Mouse (Mus musculus): ENCODE data around the gene Stk32c. TPM values are rescaled to one million over a fixed set of nuclear protein-coding genes. Genes with fewer than 3 reads are reported as not detected.

The Stk32c gene
- polyA plus RNA-seq, 1 experiment from 2014 or later = 0.22 TPM

DNA sequence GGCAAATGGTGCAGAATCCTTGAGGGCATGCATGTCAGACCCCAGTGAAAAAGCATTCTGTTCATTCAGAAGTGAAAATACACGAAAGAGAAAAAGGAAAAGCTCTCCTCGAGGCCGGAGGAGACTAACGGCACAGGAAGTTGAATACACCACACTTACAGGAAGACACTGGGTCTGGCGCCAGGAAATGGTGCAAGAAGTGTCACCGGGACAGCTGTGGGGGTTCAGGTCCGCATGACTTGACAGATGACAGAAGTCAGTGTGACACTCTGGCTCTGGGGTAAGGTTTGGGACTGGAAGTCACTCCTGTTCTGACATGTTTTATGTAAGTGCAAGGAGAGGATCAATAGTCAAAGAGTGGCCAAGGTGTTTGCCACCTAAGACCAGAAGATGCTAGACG is 11.6 kb upstream of the Stk32c start:
- ATAC-seq (ENCODE audit: insufficient number of reproducible peaks, insufficient read depth, low FRiP score, low TSS enrichment, low read depth) = no peak
- Histone ChIP-seq H3K27me3 (no peaks in the 10 kb centered on the region), H3K4me2 (no peak overlapping the region), H3K27ac (no peak overlapping the region), H3K4me1 (peaks cover 7% of the 10 kb centered on the region; the same call in 1 of the 2 replicates), H3K36me3 (no peaks in the 10 kb centered on the region), H3K4me3 (no peak overlapping the region), H3K9me3 (no peaks in the 10 kb centered on the region), H3K9ac (no peak overlapping the region)
- WGBS = 59% methylated on average over 8 of the region's 8 CpGs

DNA sequence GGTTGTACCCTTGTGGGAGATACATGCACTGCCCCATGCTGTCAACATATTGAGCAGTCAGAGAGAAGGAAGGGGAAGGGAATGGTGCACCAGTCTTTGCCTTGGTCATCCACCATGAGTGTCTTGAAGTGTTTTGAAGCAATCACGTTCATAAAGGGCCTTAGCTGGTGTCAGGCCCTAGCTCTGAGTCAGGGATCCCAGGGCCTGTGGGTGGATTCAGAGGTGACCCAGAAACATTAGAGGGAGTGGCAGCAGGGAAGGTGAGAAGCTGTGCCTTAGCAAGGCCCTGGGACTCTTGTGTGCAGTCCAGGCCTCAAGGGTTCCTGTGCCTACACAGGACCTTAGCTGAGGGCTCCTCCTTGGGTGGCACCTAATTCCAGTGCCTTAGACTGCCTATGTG is 11.0 kb upstream of the Stk32c start:
- ATAC-seq (ENCODE audit: insufficient number of reproducible peaks, insufficient read depth, low FRiP score, low TSS enrichment, low read depth) = no peak
- 76% methylated on average over 1 of the region's 1 CpGs for WGBS

DNA sequence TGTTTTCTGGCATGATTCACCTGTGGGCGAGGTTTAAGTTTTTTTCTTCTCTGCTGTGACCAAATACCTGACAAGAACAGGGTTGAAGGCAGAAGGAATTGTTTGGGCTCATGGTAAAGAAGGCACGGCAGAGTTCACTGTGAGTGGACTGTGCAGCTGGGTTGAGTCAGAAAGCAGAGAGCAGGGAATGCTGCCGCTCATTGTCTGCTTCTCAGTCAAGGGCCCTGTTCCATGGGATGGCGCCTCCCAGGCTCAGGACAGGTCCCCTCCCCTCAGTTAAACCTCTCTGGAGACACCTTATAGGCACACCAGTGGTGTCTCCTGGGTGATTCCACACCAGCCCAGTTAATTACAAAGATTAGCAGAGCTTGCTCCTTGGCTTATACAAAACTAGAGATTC is 9.2 kb upstream of the Stk32c start:
- H3K27me3 ChIP-seq = no peaks in the 10 kb centered on the region
- H3K4me3 ChIP-seq = no peak overlapping the region
- no peak overlapping the region for H3K27ac ChIP-seq
- H3K9me3 ChIP-seq = no peaks in the 10 kb centered on the region
- no peak overlapping the region for H3K9ac ChIP-seq
- 63% methylated on average over 4 of the region's 4 CpGs for WGBS
- no peak overlapping the region for H3K4me2 ChIP-seq
- no peaks in the 10 kb centered on the region for H3K36me3 ChIP-seq
- ATAC-seq (ENCODE audit: insufficient number of reproducible peaks, insufficient read depth, low FRiP score, low TSS enrichment, low read depth) = no peak
- H3K4me1 ChIP-seq = peaks cover 11% of the 10 kb centered on the region; the same call in 1 of the 2 replicates

More for the DNA sequence above, 11.0 kb upstream of the Stk32c start:
- H3K4me2 ChIP-seq = no peak overlapping the region
- H3K27me3 ChIP-seq = no peaks in the 10 kb centered on the region
- H3K27ac ChIP-seq = no peak overlapping the region
- peaks cover 7% of the 10 kb centered on the region; the same call in 1 of the 2 replicates for H3K4me1 ChIP-seq
- no peaks in the 10 kb centered on the region for H3K9me3 ChIP-seq
- no peak overlapping the region for H3K9ac ChIP-seq
- H3K4me3 ChIP-seq = no peak overlapping the region
- H3K36me3 ChIP-seq = no peaks in the 10 kb centered on the region

DNA sequence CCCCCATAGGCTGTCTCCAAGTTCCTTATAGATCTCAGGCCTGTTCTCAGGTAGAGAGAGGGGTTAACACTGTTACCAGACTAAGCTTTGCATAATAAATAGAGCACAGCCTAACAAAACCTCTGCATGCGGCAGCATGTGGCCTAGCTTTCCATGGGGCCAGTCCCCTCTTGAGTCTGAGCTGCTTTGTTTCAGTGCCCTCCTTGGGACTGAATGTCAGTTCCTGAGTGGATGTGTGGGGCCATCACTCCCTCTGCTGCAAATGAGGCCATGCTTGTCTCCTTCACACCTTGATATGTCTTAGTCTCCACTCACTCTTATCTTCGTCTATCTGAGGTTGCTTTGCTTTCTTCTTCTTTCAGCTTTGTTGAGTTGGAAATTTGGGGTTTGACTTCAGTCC is 8.7 kb upstream of the Stk32c start:
- Histone ChIP-seq H3K9me3 (no peaks in the 10 kb centered on the region), H3K36me3 (no peaks in the 10 kb centered on the region), H3K27ac (no peak overlapping the region), H3K4me3 (no peak overlapping the region), H3K4me2 (no peak overlapping the region), H3K4me1 (peaks cover 11% of the 10 kb centered on the region; the same call in 1 of the 2 replicates), H3K27me3 (no peaks in the 10 kb centered on the region), H3K9ac (no peak overlapping the region)
- WGBS = 85% methylated on average over 2 of the region's 2 CpGs
- no peak for ATAC-seq (ENCODE audit: insufficient number of reproducible peaks, insufficient read depth, low FRiP score, low TSS enrichment, low read depth)

DNA sequence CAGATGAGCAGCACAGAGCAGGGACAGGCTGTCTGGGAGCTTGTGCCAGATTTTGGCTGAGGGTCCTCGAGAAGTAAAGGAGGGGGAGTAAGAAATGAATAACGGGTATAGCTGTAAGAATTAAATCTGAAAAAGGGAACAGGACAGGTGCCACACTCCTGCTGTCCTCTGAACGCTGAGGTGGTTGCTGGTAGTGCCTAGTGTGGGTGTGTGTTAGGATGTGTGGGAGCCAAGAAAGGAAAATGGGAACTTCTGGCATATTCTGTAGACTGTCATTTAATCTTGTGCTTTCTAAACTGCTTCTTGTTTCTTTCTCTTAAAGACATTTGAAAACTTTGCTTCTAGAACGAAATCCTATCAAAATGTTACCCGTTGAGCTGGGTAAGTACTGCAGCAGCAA is 8.0 kb upstream of the Stk32c start:
- Histone ChIP-seq H3K36me3 (no peaks in the 10 kb centered on the region), H3K4me3 (no peak overlapping the region), H3K27ac (no peak overlapping the region), H3K9ac (no peak overlapping the region), H3K4me2 (no peak overlapping the region), H3K27me3 (no peaks in the 10 kb centered on the region), H3K9me3 (no peaks in the 10 kb centered on the region), H3K4me1 (peaks cover 11% of the 10 kb centered on the region; the same call in 1 of the 2 replicates)
- 83% methylated on average over 5 of the region's 5 CpGs for WGBS
- ATAC-seq (ENCODE audit: insufficient number of reproducible peaks, insufficient read depth, low FRiP score, low TSS enrichment, low read depth) = no peak

DNA sequence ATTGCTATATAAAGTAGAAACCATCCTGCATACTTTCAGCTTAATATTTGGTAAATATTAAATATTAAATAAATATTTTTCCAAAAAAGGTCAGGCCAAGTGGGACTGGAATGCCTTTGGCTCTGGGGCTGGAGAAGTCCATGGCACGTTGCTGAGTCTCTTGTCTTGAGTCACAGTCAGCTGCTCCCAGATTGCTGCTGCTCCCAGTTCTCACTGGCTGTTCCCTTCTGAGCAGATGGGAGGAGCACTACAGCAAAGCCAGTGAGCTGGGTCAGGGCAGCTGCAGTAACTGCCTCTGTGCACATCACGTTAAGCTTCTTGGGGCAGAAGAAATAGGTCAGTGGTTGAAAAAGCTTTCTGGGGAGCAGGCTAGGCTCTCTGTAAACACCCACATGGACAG is 7.2 kb upstream of the Stk32c start:
- Histone ChIP-seq H3K27ac (no peak overlapping the region), H3K4me3 (no peak overlapping the region), H3K9ac (no peak overlapping the region), H3K36me3 (no peaks in the 10 kb centered on the region), H3K4me2 (no peak overlapping the region), H3K9me3 (no peaks in the 10 kb centered on the region), H3K27me3 (no peaks in the 10 kb centered on the region), H3K4me1 (peaks cover 10% of the 10 kb centered on the region; the same call in 1 of the 2 replicates)
- no peak for ATAC-seq (ENCODE audit: insufficient number of reproducible peaks, insufficient read depth, low FRiP score, low TSS enrichment, low read depth)
- WGBS = 35% methylated on average over 2 of the region's 2 CpGs

DNA sequence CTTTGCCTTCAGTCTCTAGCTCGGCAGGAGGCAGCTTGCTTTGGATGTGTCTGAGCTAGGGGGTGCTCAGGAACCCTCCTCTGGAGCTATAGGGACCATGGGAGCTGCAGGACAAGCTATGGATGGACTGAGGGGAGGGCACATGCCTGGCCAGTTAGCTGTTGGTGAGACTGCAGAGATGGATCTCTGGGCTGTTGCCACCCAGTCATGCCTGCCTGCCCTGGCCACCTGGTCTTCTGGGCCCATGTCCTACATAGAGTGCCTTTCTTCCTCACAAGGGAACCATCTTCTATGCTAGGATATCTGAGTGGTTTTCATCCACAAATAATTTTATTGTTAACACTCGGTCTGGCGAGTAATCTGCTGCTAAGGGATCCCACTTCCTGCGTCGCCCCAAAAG is 6.4 kb upstream of the Stk32c start:
- Histone ChIP-seq H3K4me3 (no peak overlapping the region), H3K9me3 (no peaks in the 10 kb centered on the region), H3K4me2 (no peak overlapping the region), H3K27ac (no peak overlapping the region), H3K27me3 (no peaks in the 10 kb centered on the region), H3K36me3 (no peaks in the 10 kb centered on the region), H3K4me1 (peaks cover 4% of the 10 kb centered on the region; the same call in 1 of the 2 replicates), H3K9ac (no peak overlapping the region)
- 79% methylated on average over 5 of the region's 5 CpGs for WGBS
- ATAC-seq (ENCODE audit: insufficient number of reproducible peaks, insufficient read depth, low FRiP score, low TSS enrichment, low read depth) = no peak

DNA sequence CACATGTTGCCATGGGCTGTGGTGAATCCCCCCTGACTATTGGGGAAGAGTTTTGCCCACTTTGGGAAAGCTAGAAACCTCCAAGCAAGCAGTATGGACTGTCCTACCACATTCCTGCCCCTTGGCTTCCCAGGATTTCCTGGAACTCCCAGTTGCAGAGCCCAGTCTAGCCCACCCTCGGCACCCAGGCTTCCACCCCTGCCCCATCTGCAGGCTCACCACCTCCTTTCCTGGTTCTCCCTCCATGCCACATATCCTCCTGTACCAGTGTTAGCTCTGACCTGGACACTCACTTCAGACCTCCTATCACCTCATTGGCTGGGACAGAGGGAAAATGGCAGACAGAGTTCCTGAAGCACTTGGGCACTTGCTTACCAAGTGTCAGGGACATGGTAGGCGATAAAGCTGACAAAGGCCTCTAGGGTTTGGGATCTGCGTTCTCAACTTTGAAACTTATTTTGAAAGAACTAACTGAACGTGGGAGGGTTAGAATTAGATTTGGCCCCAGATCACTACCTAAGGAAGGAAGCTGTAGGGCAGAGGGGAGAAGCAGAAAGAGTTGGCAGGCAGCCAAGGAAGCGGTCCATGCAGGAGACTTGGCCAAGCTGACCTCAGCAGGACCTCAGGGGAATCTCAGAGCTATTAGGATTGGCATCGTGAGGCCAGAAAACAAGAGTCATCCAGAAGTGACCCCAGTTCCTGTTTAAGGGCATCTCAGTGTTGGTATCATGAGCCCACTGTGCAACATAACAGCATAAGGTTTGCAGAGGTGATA is 5.7 kb upstream of the Stk32c start:
- no peak overlapping the region for H3K9ac ChIP-seq
- ATAC-seq (ENCODE audit: insufficient number of reproducible peaks, insufficient read depth, low FRiP score, low TSS enrichment, low read depth) = no peak
- peaks cover 5% of the 10 kb centered on the region for H3K4me1 ChIP-seq
- H3K36me3 ChIP-seq = no peaks in the 10 kb centered on the region
- no peaks in the 10 kb centered on the region for H3K27me3 ChIP-seq
- WGBS = 65% methylated on average over 6 of the region's 6 CpGs
- no peak overlapping the region for H3K4me2 ChIP-seq
- no peaks in the 10 kb centered on the region for H3K9me3 ChIP-seq
- no peak overlapping the region for H3K27ac ChIP-seq
- H3K4me3 ChIP-seq = no peak overlapping the region

DNA sequence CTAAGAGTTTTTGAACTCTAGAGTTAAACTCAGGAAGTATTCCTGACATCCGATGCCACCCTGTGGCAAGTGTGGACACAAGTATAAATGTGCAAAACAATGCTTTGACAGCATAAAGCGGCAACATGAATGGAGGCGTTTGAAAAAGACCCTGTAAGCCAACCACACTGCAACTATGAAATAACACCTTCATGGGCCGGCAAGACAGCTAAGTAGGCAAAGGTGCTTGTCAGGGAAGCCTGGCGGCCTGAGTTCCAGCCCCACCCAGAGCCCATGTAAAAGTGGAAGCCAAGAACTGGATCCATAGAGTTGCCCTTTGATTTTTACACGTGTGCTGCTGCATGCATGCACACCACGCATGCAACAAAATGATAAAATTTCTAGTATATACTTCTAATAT is 3.9 kb upstream of the Stk32c start:
- no peak overlapping the region for H3K4me2 ChIP-seq
- H3K4me3 ChIP-seq = no peak overlapping the region
- no peak overlapping the region for H3K9ac ChIP-seq
- H3K4me1 ChIP-seq = peaks cover 14% of the 10 kb centered on the region
- no peaks in the 10 kb centered on the region for H3K36me3 ChIP-seq
- no peak for ATAC-seq (ENCODE audit: insufficient number of reproducible peaks, insufficient read depth, low FRiP score, low TSS enrichment, low read depth)
- H3K27me3 ChIP-seq = no peaks in the 10 kb centered on the region
- no peak overlapping the region for H3K27ac ChIP-seq
- H3K9me3 ChIP-seq = no peaks in the 10 kb centered on the region
- WGBS = 82% methylated on average over 7 of the region's 7 CpGs

DNA sequence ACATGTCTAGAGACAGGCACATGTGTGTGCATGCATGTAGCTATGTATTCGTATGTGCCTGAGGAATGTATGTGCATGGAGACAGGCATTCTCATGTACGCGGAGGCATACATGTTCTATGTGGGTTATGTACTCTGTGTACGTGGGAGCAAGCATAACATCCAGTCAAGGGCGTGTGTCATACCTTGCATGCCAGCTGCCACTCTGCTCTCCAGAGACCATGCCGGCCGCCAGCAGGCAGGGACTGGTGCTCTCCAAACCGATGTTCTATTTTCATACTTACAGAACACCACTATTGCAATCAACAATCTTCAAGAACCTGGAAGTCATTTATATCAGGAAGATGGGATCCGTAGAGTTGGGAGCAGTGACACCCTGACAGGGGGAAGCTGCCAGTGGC is 3.4 kb upstream of the Stk32c start:
- Histone ChIP-seq H3K4me1 (peaks cover 14% of the 10 kb centered on the region), H3K27ac (no peak overlapping the region), H3K4me2 (no peak overlapping the region), H3K36me3 (no peaks in the 10 kb centered on the region), H3K9me3 (no peaks in the 10 kb centered on the region), H3K27me3 (no peaks in the 10 kb centered on the region), H3K9ac (no peak overlapping the region), H3K4me3 (no peak overlapping the region)
- 86% methylated on average over 9 of the region's 9 CpGs for WGBS
- ATAC-seq (ENCODE audit: insufficient number of reproducible peaks, insufficient read depth, low FRiP score, low TSS enrichment, low read depth) = no peak

DNA sequence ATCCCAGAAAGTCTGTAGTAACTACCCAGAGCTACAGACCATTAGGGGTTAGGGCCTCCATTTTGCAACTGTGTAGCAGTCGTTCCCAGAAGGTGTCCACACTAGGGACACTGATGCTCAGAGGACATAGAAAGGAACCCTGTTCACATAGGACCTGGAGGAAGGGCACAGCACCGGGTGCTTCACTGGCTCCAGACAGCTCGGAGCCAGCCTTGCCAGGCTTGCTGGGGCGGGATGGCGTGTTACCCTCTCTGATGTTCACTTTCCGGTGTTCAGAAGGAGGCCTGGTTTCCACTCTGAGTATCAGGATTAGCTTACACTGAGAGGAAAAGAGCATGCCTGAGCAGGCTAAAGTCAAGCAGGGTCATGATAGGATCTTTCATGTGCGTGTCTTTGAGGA is 2.8 kb upstream of the Stk32c start:
- H3K36me3 ChIP-seq = no peaks in the 10 kb centered on the region
- 75% methylated on average over 7 of the region's 7 CpGs for WGBS
- no peaks in the 10 kb centered on the region for H3K9me3 ChIP-seq
- no peak for ATAC-seq (ENCODE audit: insufficient number of reproducible peaks, insufficient read depth, low FRiP score, low TSS enrichment, low read depth)
- peaks cover 14% of the 10 kb centered on the region for H3K4me1 ChIP-seq
- H3K4me2 ChIP-seq = no peak overlapping the region
- no peak overlapping the region for H3K27ac ChIP-seq
- H3K9ac ChIP-seq = no peak overlapping the region
- H3K27me3 ChIP-seq = no peaks in the 10 kb centered on the region
- no peak overlapping the region for H3K4me3 ChIP-seq

DNA sequence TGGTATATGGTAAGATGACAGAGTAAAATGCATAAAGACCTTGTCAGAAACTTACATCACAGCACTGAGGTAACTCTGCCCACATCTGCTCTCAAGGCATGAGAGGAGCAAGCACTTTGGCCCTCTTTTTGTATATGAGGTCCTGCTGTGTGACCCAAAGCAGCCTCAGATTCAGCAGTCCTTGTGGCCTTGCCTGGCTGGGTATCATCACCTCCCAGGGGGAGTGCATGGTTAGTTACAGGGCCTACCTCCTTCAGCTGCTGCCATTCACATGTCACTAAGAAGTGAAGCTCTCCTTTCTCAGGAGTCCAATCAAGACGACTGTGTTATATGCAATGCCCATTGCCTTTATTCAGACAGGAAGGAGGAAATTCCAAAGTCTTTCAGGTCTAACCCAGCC is 2.4 kb upstream of the Stk32c start:
- Histone ChIP-seq H3K4me2 (no peak overlapping the region), H3K36me3 (no peaks in the 10 kb centered on the region), H3K9ac (no peak overlapping the region), H3K4me3 (no peak overlapping the region), H3K27ac (no peak overlapping the region), H3K4me1 (peaks cover 14% of the 10 kb centered on the region), H3K9me3 (no peaks in the 10 kb centered on the region), H3K27me3 (no peaks in the 10 kb centered on the region)
- ATAC-seq (ENCODE audit: insufficient number of reproducible peaks, insufficient read depth, low FRiP score, low TSS enrichment, low read depth) = no peak
- 78% methylated on average over 1 of the region's 1 CpGs for WGBS

All from embryonic facial prominence, embryonic 13.5 days (tissue).